Mouse (Mus musculus): ENCODE data around the gene Ptprn2.

Ptprn2 gene

GRCm38 (mm10) chr12:117203506-117203905, 718.0 kb downstream of the Ptprn2 start:
- no peak for DNase-seq (ENCODE audit: low read depth in 2 of 2, low spot score in 2 of 2)

DNA sequence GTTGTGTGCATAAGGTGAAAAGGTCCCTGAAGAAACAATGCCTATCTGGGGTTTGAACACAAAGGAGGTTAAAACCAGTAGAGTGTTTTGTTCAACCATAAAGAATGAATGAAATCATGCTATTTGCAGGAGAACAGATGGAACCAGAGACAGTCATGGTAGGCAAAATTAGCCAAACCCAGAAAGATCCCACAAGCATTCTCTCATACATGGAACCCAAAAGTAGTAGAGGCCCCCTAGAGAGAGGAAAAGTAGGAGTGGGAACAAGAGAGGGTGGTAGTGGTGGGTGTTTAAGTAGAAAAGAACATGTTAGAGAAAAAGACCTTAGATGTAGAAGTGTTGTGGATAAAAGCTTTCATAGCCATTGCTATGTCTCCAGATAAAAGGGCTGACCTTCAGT, 719.4 kb downstream of the Ptprn2 start:
- DNase-seq (ENCODE audit: low read depth in 2 of 2, low spot score in 2 of 2), result no peak

DNA sequence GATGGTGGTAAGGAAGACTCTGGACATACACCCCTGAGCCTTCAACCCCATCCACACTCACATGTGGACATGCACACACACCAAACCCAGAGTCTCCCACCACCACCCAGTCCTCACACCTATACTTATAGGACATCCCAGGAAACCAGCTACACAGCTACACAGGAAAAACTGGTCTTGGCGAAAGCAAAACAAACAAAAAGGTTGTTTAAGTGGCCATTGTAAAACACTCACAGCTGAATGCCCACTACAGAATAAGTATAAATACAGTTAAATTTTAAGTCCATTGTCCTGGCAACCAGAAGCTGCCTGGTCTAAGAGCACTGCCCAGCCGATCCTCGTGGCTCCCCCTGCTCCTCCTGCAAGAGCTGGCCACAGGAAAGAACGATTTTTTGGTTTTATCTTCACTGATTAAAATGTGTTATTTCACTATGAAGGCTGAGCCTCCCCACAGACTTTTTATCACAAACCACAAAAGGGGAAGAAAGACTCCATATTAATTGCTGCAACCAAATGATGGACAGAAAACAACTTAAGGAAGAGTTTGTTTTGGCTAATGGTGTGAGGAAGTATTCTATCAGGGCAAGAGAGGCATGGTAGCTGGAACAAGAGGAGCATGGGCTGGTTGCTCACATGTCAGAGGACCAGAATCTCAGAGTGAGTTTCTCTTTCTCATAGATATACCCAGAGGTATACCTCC, 722.1 kb downstream of the Ptprn2 start:
- no peak for DNase-seq (ENCODE audit: low read depth in 2 of 2, low spot score in 2 of 2)

GRCm38 (mm10) chr12:117210467-117210866, 724.9 kb downstream of the Ptprn2 start:
- DNase-seq (ENCODE audit: low read depth in 2 of 2, low spot score in 2 of 2), result no peak

DNA sequence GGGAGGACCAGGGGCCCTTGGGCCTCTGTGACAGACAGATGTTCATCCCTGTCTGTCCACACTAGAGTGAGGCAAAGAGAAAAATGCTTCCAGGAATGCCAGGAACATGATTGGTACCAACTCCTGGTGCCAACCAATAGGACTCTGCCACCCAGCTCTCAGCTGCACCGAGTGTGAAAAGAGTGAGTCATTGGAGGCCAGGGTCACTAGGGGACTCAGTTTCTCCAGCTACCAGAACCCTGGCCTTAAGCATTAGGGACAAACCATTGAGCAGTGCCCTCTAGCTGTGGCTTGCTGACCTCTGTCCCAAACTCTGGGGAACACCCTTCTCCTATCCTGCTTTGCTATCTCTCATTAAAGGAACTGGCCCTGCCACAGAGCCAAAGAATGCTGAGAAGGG, 728.0 kb downstream of the Ptprn2 start:
- no peak for DNase-seq (ENCODE audit: low read depth in 2 of 2, low spot score in 2 of 2)

- DNase-seq (ENCODE audit: low read depth in 2 of 2, low spot score in 2 of 2), result no peak
Observed at GRCm38 (mm10) chr12:117214272-117214671, 728.8 kb downstream of the Ptprn2 start.

DNA sequence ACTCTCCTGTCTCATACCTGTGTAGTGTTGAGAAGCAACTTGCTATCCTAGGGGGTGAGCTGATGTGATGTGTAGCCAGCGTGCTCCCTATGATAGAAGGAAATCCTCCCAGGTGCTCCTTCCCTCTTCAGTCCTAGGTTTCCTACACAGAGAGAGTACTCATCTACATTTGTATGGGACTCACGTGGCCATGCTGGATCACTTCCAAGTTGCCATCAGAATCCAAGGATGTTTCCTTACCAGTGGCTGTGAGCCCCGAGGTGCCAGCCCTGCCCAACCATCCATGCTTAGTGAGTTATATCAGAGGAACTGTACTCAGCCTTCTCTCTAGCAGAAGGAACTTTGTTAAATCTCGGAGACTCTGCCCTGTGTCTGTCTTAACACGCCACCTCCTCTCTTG, 729.4 kb downstream of the Ptprn2 start:
- no peak for DNase-seq (ENCODE audit: low read depth in 2 of 2, low spot score in 2 of 2)

DNA sequence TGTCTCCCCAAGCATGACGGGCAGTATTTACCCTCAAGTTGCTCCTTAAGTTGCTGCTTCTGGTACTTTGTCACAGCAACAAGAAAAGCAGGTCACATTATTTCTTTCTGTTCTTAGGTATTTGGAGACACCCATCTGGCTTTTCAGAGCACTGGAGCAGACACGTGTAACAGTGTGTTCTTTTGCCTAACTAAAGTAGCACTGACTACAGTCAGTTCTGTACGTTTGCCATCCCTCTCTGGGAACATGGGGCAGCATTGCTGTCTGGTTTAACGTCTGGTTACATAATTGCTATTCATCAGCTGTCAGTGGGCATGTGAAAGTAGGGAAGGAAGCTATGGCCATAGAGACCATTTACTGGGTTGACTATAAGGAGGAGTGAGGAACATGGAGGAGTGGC, 736.4 kb downstream of the Ptprn2 start:
- no peak for DNase-seq (ENCODE audit: low read depth in 2 of 2, low spot score in 2 of 2)

DNA sequence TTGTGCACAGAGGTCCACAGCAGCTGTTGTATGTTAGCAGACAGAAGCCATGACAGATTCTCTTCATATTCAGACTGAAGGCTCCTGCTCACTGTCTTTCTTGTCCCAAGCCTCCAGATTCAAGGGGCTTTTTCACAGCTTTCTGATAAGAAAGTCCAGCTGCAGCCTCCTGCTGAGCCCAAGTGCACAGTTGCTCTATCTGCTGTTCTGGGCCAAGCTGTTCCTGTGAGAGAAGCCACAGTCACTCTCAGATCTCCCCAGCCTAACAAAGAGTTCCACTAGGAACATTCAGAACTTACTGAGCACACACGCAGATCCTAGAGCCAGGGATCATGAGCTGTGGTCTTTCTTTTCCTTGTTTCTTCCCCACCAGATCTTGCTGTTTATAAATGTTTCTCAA, 738.5 kb downstream of the Ptprn2 start:
- DNase-seq (ENCODE audit: low read depth in 2 of 2, low spot score in 2 of 2), result no peak

GRCm38 (mm10) chr12:117227236-117227635, 741.7 kb downstream of the Ptprn2 start:
- DNase-seq (ENCODE audit: low read depth in 2 of 2, low spot score in 2 of 2), result no peak

DNA sequence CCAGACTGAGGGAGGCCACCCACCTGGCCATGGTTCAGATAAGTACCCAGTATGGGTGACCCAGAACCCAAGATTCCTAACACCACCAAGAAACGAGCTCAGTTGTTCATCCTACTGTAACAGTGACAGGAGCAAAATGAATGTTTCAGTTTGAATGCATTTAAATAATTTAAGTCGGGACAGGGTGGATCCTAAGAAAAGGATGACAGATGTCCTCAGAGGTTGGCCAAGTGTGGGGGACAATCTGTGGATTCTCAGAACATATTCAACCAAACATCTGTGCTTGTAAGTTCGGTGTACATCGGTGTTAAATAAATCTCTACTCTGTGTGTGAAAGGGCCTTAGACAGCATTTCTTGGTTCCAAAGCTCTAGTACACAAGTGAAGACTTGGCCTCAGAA, 743.9 kb downstream of the Ptprn2 start:
- DNase-seq (ENCODE audit: low read depth in 2 of 2, low spot score in 2 of 2), result no peak

- no peak for DNase-seq (ENCODE audit: low read depth in 2 of 2, low spot score in 2 of 2)
Observed at GRCm38 (mm10) chr12:117230282-117230681, 744.8 kb downstream of the Ptprn2 start.

GRCm38 (mm10) chr12:117231850-117232249, 746.3 kb downstream of the Ptprn2 start:
- no peak for DNase-seq (ENCODE audit: low read depth in 2 of 2, low spot score in 2 of 2)

- DNase-seq (ENCODE audit: low read depth in 2 of 2, low spot score in 2 of 2), result no peak
Observed at GRCm38 (mm10) chr12:117235114-117235513, 749.6 kb downstream of the Ptprn2 start.

DNA sequence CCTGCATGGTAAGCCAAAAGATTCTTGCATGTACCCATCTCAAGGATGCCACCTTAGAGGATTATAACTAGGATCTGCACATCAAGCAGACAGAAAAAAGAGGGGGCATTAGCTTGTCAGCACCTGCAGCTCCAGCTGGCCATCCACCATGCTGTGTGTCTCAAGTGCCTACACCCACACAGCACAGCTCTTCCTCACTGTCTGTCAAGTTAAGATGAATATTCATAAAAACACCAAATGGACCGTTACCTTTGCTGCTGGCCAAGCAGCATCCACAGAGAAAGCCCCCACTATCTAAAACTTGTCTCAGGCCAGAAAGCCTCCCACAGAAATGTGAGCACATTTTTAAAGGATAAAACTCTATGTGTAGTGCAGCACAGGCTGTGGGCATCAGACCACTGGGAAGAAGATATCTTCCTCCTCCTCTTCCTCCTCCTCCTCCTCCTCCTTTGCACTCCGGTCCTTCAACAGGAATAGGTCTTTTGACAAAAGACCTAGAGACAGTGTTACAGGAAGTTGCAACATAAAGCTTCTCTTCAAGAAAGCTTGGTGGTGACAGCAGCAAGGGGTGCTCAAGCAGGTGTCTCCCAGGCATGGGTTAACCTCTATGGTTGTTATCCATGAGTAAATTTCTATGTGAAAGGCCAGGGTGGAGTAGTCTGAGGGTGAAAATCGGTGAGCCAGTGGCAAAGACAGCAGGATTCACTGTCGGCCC, 750.7 kb downstream of the Ptprn2 start:
- DNase-seq (ENCODE audit: low read depth in 2 of 2, low spot score in 2 of 2), result no peak

GRCm38 (mm10) chr12:117236981-117237380, 751.5 kb downstream of the Ptprn2 start:
- DNase-seq (ENCODE audit: low read depth in 2 of 2, low spot score in 2 of 2), result no peak

- no peak for DNase-seq (ENCODE audit: low read depth in 2 of 2, low spot score in 2 of 2)
Observed at GRCm38 (mm10) chr12:117239927-117240715, 754.6 kb downstream of the Ptprn2 start.

- DNase-seq (ENCODE audit: low read depth in 2 of 2, low spot score in 2 of 2), result no peak
Observed at GRCm38 (mm10) chr12:117242181-117242580, 756.7 kb downstream of the Ptprn2 start.

GRCm38 (mm10) chr12:117245885-117246478, 760.5 kb downstream of the Ptprn2 start:
- no peak for DNase-seq (ENCODE audit: low read depth in 2 of 2, low spot score in 2 of 2)

DNA sequence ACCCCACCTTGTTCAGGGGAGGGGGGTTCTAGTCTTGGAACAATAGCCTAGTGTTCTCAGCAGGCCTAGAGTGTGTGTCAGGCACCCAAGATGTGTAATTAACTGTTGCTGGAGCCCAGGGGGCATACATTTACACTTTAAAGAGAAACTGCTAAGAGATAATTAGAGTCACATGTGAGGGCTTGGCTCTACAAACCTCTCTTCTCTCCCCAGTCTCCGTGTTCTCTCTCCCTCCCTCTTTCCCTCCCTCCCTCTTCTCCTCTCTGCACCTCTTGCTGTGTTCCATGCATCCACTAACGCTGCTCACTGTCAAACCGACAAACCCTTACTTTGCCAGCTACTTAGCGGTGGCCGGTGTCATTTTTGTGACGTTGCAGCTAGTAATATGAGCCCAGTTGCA, 764.9 kb downstream of the Ptprn2 start:
- no peak for DNase-seq (ENCODE audit: low read depth in 2 of 2, low spot score in 2 of 2)

DNA sequence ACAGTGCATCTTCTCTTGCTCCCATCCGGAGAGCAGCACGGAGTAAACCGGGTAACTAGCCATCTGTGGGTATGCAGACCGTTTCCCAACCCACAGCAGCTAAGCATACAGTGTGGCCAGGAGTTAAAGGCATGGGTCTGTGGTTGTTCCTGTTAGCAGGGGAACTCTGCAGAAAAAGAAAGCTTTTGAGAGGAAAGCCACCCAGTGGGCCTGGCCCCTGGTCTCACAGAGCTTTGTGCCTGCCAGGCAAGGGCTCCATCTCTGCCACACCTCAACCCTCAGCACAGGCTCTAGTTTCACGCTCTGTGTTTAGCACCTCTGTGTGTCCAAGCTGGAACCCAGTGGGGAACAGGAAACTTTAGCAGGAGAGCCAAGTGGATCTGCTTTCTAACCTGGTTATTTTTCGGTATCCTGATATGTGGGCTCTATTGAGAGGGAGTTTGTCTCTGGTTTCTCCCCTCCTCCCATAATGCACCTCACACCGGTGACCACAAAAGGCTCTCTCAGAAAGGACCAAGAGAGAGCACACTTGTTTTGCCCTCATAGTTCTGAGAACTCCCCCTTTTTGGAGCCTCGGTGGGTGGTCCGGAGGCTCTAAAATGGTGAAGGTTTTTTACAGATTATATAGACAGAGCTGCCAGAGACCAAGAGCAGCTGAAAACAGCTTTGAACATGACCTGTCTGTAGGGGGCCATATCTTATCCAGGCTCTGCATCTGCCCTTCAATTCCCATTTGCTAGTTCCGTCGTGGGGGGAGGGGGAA, 766.3 kb downstream of the Ptprn2 start:
- no peak for DNase-seq (ENCODE audit: low read depth in 2 of 2, low spot score in 2 of 2)
